Mouse (Mus musculus): ENCODE data around the gene Slc6a1. TPM values are rescaled to one million over a fixed set of nuclear protein-coding genes. Genes with fewer than 3 reads are reported as not detected.

Gene Slc6a1
- polyA plus RNA-seq, 1 experiment from 2014 or later, result 0.05 TPM

- H3K9me3 ChIP-seq (replicated peaks), result no peaks in the 10 kb centered on the region
- peaks cover 12% of the 10 kb centered on the region for H3K4me1 ChIP-seq (replicated peaks)
- H3K9ac ChIP-seq, result no peak overlapping the region
- WGBS, result 36% methylated on average over 4 of the region's 4 CpGs
- H3K36me3 ChIP-seq, result no peaks in the 10 kb centered on the region
- ATAC-seq (ENCODE audit: insufficient number of reproducible peaks, low FRiP score), result no peak
- H3K4me2 ChIP-seq, result no peak overlapping the region
- H3K4me3 ChIP-seq, result no peak overlapping the region
- H3K27me3 ChIP-seq (replicated peaks), result peaks cover 41% of the 10 kb centered on the region
- no peak overlapping the region for H3K27ac ChIP-seq (ENCODE audit: poor library complexity, severe bottlenecking)
These were observed 14.5 kb upstream of the Slc6a1 start for GRCm38 (mm10) chr6:114267979-114268378.

GRCm38 (mm10) chr6:114269589-114269988 is 12.8 kb upstream of the Slc6a1 start:
- 68% methylated on average over 2 of the region's 2 CpGs for WGBS
- no peak for ATAC-seq (ENCODE audit: insufficient number of reproducible peaks, low FRiP score)
- H3K4me1 ChIP-seq (replicated peaks), result peaks cover 9% of the 10 kb centered on the region
- H3K4me3 ChIP-seq, result no peak overlapping the region
- no peak overlapping the region for H3K4me2 ChIP-seq
- no peaks in the 10 kb centered on the region for H3K36me3 ChIP-seq
- H3K27me3 ChIP-seq (replicated peaks), result peaks cover 57% of the 10 kb centered on the region
- no peak overlapping the region for H3K9ac ChIP-seq
- no peak overlapping the region for H3K27ac ChIP-seq (ENCODE audit: poor library complexity, severe bottlenecking)
- no peaks in the 10 kb centered on the region for H3K9me3 ChIP-seq (replicated peaks)

GRCm38 (mm10) chr6:114270799-114271198 is 11.6 kb upstream of the Slc6a1 start:
- no peak overlapping the region for H3K27ac ChIP-seq (ENCODE audit: poor library complexity, severe bottlenecking)
- H3K4me2 ChIP-seq, result no peak overlapping the region
- H3K27me3 ChIP-seq (replicated peaks), result peaks cover 59% of the 10 kb centered on the region
- H3K36me3 ChIP-seq, result no peaks in the 10 kb centered on the region
- no peaks in the 10 kb centered on the region for H3K9me3 ChIP-seq (replicated peaks)
- no peak overlapping the region for H3K4me3 ChIP-seq
- peaks cover 6% of the 10 kb centered on the region for H3K4me1 ChIP-seq (replicated peaks)
- no peak for ATAC-seq (ENCODE audit: insufficient number of reproducible peaks, low FRiP score)
- 50% methylated on average over 5 of the region's 5 CpGs for WGBS
- H3K9ac ChIP-seq, result no peak overlapping the region

- 57% methylated on average over 15 of the region's 15 CpGs for WGBS
- no peak overlapping the region for H3K4me2 ChIP-seq
These were observed 10.2 kb upstream of the Slc6a1 start for GRCm38 (mm10) chr6:114272279-114272678.

GRCm38 (mm10) chr6:114273997-114274728 is 8.3 kb upstream of the Slc6a1 start:
- H3K4me1 ChIP-seq (replicated peaks), result peaks cover 6% of the 10 kb centered on the region
- no peak overlapping the region for H3K27ac ChIP-seq (ENCODE audit: poor library complexity, severe bottlenecking)
- ATAC-seq (ENCODE audit: insufficient number of reproducible peaks, low FRiP score), result no peak
- H3K4me2 ChIP-seq, result no peak overlapping the region
- no peaks in the 10 kb centered on the region for H3K36me3 ChIP-seq
- no peaks in the 10 kb centered on the region for H3K9me3 ChIP-seq (replicated peaks)
- H3K4me3 ChIP-seq, result no peak overlapping the region
- WGBS, result 38% methylated on average over 14 of the region's 14 CpGs
- no peak overlapping the region for H3K9ac ChIP-seq
- H3K27me3 ChIP-seq (replicated peaks), result peaks cover 56% of the 10 kb centered on the region

More at GRCm38 (mm10) chr6:114272279-114272678, 10.2 kb upstream of the Slc6a1 start:
- H3K27ac ChIP-seq (ENCODE audit: poor library complexity, severe bottlenecking), result no peak overlapping the region
- ATAC-seq (ENCODE audit: insufficient number of reproducible peaks, low FRiP score), result no peak
- no peaks in the 10 kb centered on the region for H3K36me3 ChIP-seq
- no peaks in the 10 kb centered on the region for H3K9me3 ChIP-seq (replicated peaks)
- peaks cover 6% of the 10 kb centered on the region for H3K4me1 ChIP-seq (replicated peaks)
- H3K4me3 ChIP-seq, result no peak overlapping the region
- no peak overlapping the region for H3K9ac ChIP-seq
- peaks cover 57% of the 10 kb centered on the region for H3K27me3 ChIP-seq (replicated peaks)

- no peak overlapping the region for H3K4me3 ChIP-seq
- H3K9ac ChIP-seq, result no peak overlapping the region
- no peak overlapping the region for H3K4me2 ChIP-seq
- no peak for ATAC-seq (ENCODE audit: insufficient number of reproducible peaks, low FRiP score)
- H3K4me1 ChIP-seq (replicated peaks), result peaks cover 6% of the 10 kb centered on the region
- no peaks in the 10 kb centered on the region; the same call in 1 of the 2 replicates for H3K9me3 ChIP-seq (replicated peaks)
- peaks cover 69% of the 10 kb centered on the region for H3K27me3 ChIP-seq (replicated peaks)
- no peak overlapping the region for H3K27ac ChIP-seq (ENCODE audit: poor library complexity, severe bottlenecking)
- no peaks in the 10 kb centered on the region for H3K36me3 ChIP-seq
- 61% methylated on average over 8 of the region's 8 CpGs for WGBS
These were observed 6.6 kb upstream of the Slc6a1 start for GRCm38 (mm10) chr6:114275800-114276199.

- Histone ChIP-seq H3K4me1 (replicated peaks) (peaks cover 6% of the 10 kb centered on the region; the same call in 1 of the 2 replicates), H3K27me3 (replicated peaks) (peaks cover 91% of the 10 kb centered on the region), H3K4me3 (no peak overlapping the region), H3K9ac (no peak overlapping the region), H3K4me2 (no peak overlapping the region), H3K27ac (ENCODE audit: poor library complexity, severe bottlenecking) (no peak overlapping the region), H3K36me3 (no peaks in the 10 kb centered on the region), H3K9me3 (replicated peaks) (no peaks in the 10 kb centered on the region; the same call in 1 of the 2 replicates)
- 22% methylated on average over 8 of the region's 8 CpGs for WGBS
- no peak for ATAC-seq (ENCODE audit: insufficient number of reproducible peaks, low FRiP score)
These were observed 889 bp downstream of the Slc6a1 start for GRCm38 (mm10) chr6:114283278-114283770.

- H3K27ac ChIP-seq (ENCODE audit: poor library complexity, severe bottlenecking), result no peak overlapping the region
- no peaks in the 10 kb centered on the region for H3K36me3 ChIP-seq
- H3K9ac ChIP-seq, result no peak overlapping the region
- peaks cover 94% of the 10 kb centered on the region for H3K27me3 ChIP-seq (replicated peaks)
- no peak overlapping the region for H3K4me3 ChIP-seq
- ATAC-seq (ENCODE audit: insufficient number of reproducible peaks, low FRiP score), result no peak
- H3K9me3 ChIP-seq (replicated peaks), result no peaks in the 10 kb centered on the region; the same call in 1 of the 2 replicates
- H3K4me2 ChIP-seq, result no peak overlapping the region
- 53% methylated on average over 10 of the region's 10 CpGs for WGBS
- H3K4me1 ChIP-seq (replicated peaks), result peaks cover 6% of the 10 kb centered on the region; the same call in 1 of the 2 replicates
These were observed 1.7 kb downstream of the Slc6a1 start for GRCm38 (mm10) chr6:114283927-114284703.

GRCm38 (mm10) chr6:114285424-114285823 is 3.0 kb downstream of the Slc6a1 start:
- Histone ChIP-seq H3K36me3 (no peaks in the 10 kb centered on the region), H3K4me1 (replicated peaks) (peaks cover 6% of the 10 kb centered on the region; the same call in 1 of the 2 replicates), H3K27ac (ENCODE audit: poor library complexity, severe bottlenecking) (no peak overlapping the region), H3K9me3 (replicated peaks) (no peaks in the 10 kb centered on the region; the same call in 1 of the 2 replicates), H3K4me3 (no peak overlapping the region), H3K27me3 (replicated peaks) (peaks cover 97% of the 10 kb centered on the region), H3K9ac (no peak overlapping the region), H3K4me2 (no peak overlapping the region)
- 20% methylated on average over 4 of the region's 4 CpGs for WGBS
- ATAC-seq (ENCODE audit: insufficient number of reproducible peaks, low FRiP score), result no peak

- no peak overlapping the region for H3K4me2 ChIP-seq
- H3K9me3 ChIP-seq (replicated peaks), result no peaks in the 10 kb centered on the region
- H3K4me1 ChIP-seq (replicated peaks), result 0 out of 2 replicates have a peak, but pooled peaks cover 4% of the 10 kb centered on the region
- no peak for ATAC-seq (ENCODE audit: insufficient number of reproducible peaks, low FRiP score)
- H3K27ac ChIP-seq (ENCODE audit: poor library complexity, severe bottlenecking), result no peak overlapping the region
- H3K27me3 ChIP-seq (replicated peaks), result peaks cover 70% of the 10 kb centered on the region
- H3K36me3 ChIP-seq, result no peaks in the 10 kb centered on the region
- H3K9ac ChIP-seq, result no peak overlapping the region
- 27% methylated on average over 7 of the region's 7 CpGs for WGBS
- H3K4me3 ChIP-seq, result no peak overlapping the region
These were observed 6.7 kb downstream of the Slc6a1 start for GRCm38 (mm10) chr6:114289106-114289505.

- H3K36me3 ChIP-seq, result no peaks in the 10 kb centered on the region
- H3K4me1 ChIP-seq (replicated peaks), result 0 out of 2 replicates have a peak, but pooled peaks cover 2% of the 10 kb centered on the region
- no peak overlapping the region for H3K4me2 ChIP-seq
- no peak overlapping the region for H3K27ac ChIP-seq (ENCODE audit: poor library complexity, severe bottlenecking)
- H3K4me3 ChIP-seq, result no peak overlapping the region
- no peaks in the 10 kb centered on the region for H3K9me3 ChIP-seq (replicated peaks)
- H3K9ac ChIP-seq, result no peak overlapping the region
- ATAC-seq (ENCODE audit: insufficient number of reproducible peaks, low FRiP score), result no peak
- H3K27me3 ChIP-seq (replicated peaks), result peaks cover 68% of the 10 kb centered on the region
- 45% methylated on average over 8 of the region's 8 CpGs for WGBS
These were observed 7.7 kb downstream of the Slc6a1 start for GRCm38 (mm10) chr6:114290184-114290583.

Measured in heart, embryonic 12.5 days (tissue).